Mouse (Mus musculus) fat pad, adult 2 months (tissue): Measurements from ENCODE around the gene Zfp142.

Source experiments
- DNase-seq: peaks from one replicate; pipeline ENCODE4 v3.0.0-alpha.2; 2011; ENCODE audit warnings: low read depth, low spot score; ENCODE audit errors: extremely low read depth

Zfp142 gene

DNA sequence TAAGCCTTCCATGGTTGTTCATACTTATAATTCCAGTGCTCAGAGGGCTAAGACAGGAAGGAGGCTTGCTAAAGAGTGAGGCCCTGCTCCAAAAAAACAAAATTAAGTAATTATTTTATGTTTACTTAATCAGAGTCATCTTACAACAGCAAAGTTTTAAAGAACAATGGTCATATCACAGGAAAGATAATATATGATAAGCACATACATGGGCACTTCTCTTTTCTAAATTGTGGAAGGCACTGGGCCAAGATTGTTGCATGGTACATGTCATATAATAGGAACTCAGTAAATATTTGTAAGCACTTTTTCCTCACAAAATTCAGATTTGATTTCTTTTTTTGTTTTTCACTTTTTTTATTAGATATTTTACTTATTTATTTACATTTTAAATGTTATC, 68.2 kb downstream of the Zfp142 start:
- DNase-seq, result no peak
